Comparison of ENCODE assay signal across 13 mouse cellular contexts in genomic region chr19:14246973-14247614, GRCm38 (mm10).
A peak's percentile ranks its signal among the peaks of the same experiment; 100 is the strongest.
DNase-seq lines count a peak whose midpoint lies in the region; ATAC-seq lines count a peak whose summit lies in the region.
"Had no signal": no experiment of that assay in that cellular context is flagged by ENCODE, and none has a peak within 500 bp of the region (broad histone marks: within the 10 kb centered on the region; RNA-seq: fewer than 3 reads in every experiment).

No protein-coding gene starts in this region.

- no peaks in the 10 kb centered on the region for H3K9me3 ChIP-seq in embryonic facial prominence, embryonic 14.5 days (ENCODE audit: control insufficient read depth, low read length)
- no peaks in the 10 kb centered on the region for H3K9me3 ChIP-seq in embryonic facial prominence, embryonic 10.5 days
- H3K9me3 ChIP-seq in megakaryocyte, embryonic 14.5 days, result no peaks in the 10 kb centered on the region
- H3K9me3 ChIP-seq in forebrain, embryonic 15.5 days, result no peaks in the 10 kb centered on the region
- H3K9me3 ChIP-seq in midbrain, embryonic 16.5 days (replicated peaks; ENCODE audit: control insufficient read depth, low read length, poor library complexity, severe bottlenecking), result no peaks in the 10 kb centered on the region
- H3K9me3 ChIP-seq: liver, embryonic 13.5 days had no signal

- H3K27me3 ChIP-seq in embryonic facial prominence, embryonic 14.5 days (replicated peaks; ENCODE audit: control insufficient read depth, insufficient read depth, low read length), result no peaks in the 10 kb centered on the region; the same call in 1 of the 2 replicates
- peaks cover 22% of the 10 kb centered on the region for H3K27me3 ChIP-seq in embryonic facial prominence, embryonic 10.5 days (replicated peaks; ENCODE audit: low read depth, poor library complexity, severe bottlenecking)
- peaks cover 1% of the 10 kb centered on the region for H3K27me3 ChIP-seq in megakaryocyte, embryonic 14.5 days (replicated peaks)
- H3K27me3 ChIP-seq in forebrain, embryonic 15.5 days, result peaks cover 33% of the 10 kb centered on the region
- no peaks in the 10 kb centered on the region for H3K27me3 ChIP-seq in midbrain, embryonic 16.5 days (ENCODE audit: control insufficient read depth, insufficient read depth, low read depth, low read length)
- H3K27me3 ChIP-seq: liver, embryonic 13.5 days had no signal

- H3K36me3 ChIP-seq in embryonic facial prominence, embryonic 14.5 days (ENCODE audit: control insufficient read depth, insufficient read depth, low read length), result no peaks in the 10 kb centered on the region
- no peaks in the 10 kb centered on the region for H3K36me3 ChIP-seq in embryonic facial prominence, embryonic 10.5 days (replicated peaks)
- no peaks in the 10 kb centered on the region for H3K36me3 ChIP-seq in megakaryocyte, embryonic 14.5 days (replicated peaks; ENCODE audit: low read length)
- no peaks in the 10 kb centered on the region for H3K36me3 ChIP-seq in forebrain, embryonic 15.5 days
- no peaks in the 10 kb centered on the region for H3K36me3 ChIP-seq in midbrain, embryonic 16.5 days (ENCODE audit: control insufficient read depth, insufficient read depth, low read length)
- H3K36me3 ChIP-seq: liver, embryonic 13.5 days had no signal

- DNase-seq in embryonic facial prominence, embryonic 14.5 days (ENCODE audit: low spot score), result peak; percentile 13
- no peak for DNase-seq in embryonic facial prominence, embryonic 10.5 days (ENCODE audit: low spot score)
- no peak for DNase-seq in layer of hippocampus, postnatal 36 days
- no peak for DNase-seq in embryo, embryonic 11 days
- DNase-seq: adrenal gland, postnatal 25 days; heart, adult 11 months; liver, embryonic 13.5 days had no signal

- no peak overlapping the region for H3K4me3 ChIP-seq in embryonic facial prominence, embryonic 14.5 days (ENCODE audit: low read depth, low read length)
- no peak overlapping the region for H3K4me3 ChIP-seq in embryonic facial prominence, embryonic 10.5 days
- peak overlapping the region; percentile 10 for H3K4me3 ChIP-seq in megakaryocyte, embryonic 14.5 days (replicated peaks)
- H3K4me3 ChIP-seq in forebrain, embryonic 15.5 days, result no peak overlapping the region
- no peak overlapping the region for H3K4me3 ChIP-seq in midbrain, embryonic 16.5 days (ENCODE audit: low read depth, low read length)
- H3K4me3 ChIP-seq: liver, embryonic 13.5 days had no signal

- no peak overlapping the region for H3K9ac ChIP-seq in embryonic facial prominence, embryonic 14.5 days (ENCODE audit: low read depth, low read length)
- no peak overlapping the region for H3K9ac ChIP-seq in forebrain, embryonic 15.5 days (replicated peaks)
- H3K9ac ChIP-seq in midbrain, embryonic 16.5 days (ENCODE audit: low read depth, low read length), result no peak overlapping the region
- H3K9ac ChIP-seq: liver, embryonic 13.5 days had no signal

- H3K27ac ChIP-seq in embryonic facial prominence, embryonic 14.5 days (replicated peaks; ENCODE audit: low read depth, low read length), result no peak overlapping the region
- H3K27ac ChIP-seq in embryonic facial prominence, embryonic 10.5 days (replicated peaks), result no peak overlapping the region
- peak overlapping the region; percentile 53 for H3K27ac ChIP-seq in forebrain, embryonic 15.5 days (replicated peaks)
- H3K27ac ChIP-seq in midbrain, embryonic 16.5 days (ENCODE audit: low read length), result peak overlapping the region; percentile 42; the same call in 1 of the 2 replicates
- H3K27ac ChIP-seq: liver, embryonic 13.5 days had no signal

- ATAC-seq in embryonic facial prominence, embryonic 14.5 days (ENCODE audit: low read depth), result no peak
- no peak for ATAC-seq in megakaryocyte, adult 5-6 weeks (ENCODE audit: poor library complexity, severe bottlenecking)
- ATAC-seq in forebrain, embryonic 15.5 days (replicated peaks), result peak; percentile 73
- ATAC-seq in midbrain, embryonic 16.5 days, result peak; percentile 52
- ATAC-seq: activated CD4-positive, CD25-positive, alpha-beta regulatory T cell, adult 4 months; lung, postnatal 0 days had no signal

- 72% methylated on average over 6 of the region's 6 CpGs for WGBS in embryonic facial prominence, embryonic 14.5 days
- 71% methylated on average over 6 of the region's 6 CpGs for WGBS in embryonic facial prominence, embryonic 10.5 days
- 22% methylated on average over 6 of the region's 6 CpGs for WGBS in forebrain, embryonic 15.5 days
- WGBS in midbrain, embryonic 16.5 days, result 23% methylated on average over 6 of the region's 6 CpGs

- no peak overlapping the region for H3K4me2 ChIP-seq in embryonic facial prominence, embryonic 14.5 days (ENCODE audit: low read depth, low read length)
- no peak overlapping the region for H3K4me2 ChIP-seq in forebrain, embryonic 15.5 days (replicated peaks)
- no peak overlapping the region for H3K4me2 ChIP-seq in midbrain, embryonic 16.5 days (ENCODE audit: low read length)
- H3K4me2 ChIP-seq: liver, embryonic 13.5 days had no signal

- peaks cover 7% of the 10 kb centered on the region; the same call in 1 of the 2 replicates for H3K4me1 ChIP-seq in embryonic facial prominence, embryonic 14.5 days (ENCODE audit: control insufficient read depth, insufficient read depth, low read length)
- peaks cover 13% of the 10 kb centered on the region for H3K4me1 ChIP-seq in embryonic facial prominence, embryonic 10.5 days
- peaks cover 39% of the 10 kb centered on the region for H3K4me1 ChIP-seq in megakaryocyte, embryonic 14.5 days
- H3K4me1 ChIP-seq in forebrain, embryonic 15.5 days, result peaks cover 18% of the 10 kb centered on the region
- peaks cover 13% of the 10 kb centered on the region for H3K4me1 ChIP-seq in midbrain, embryonic 16.5 days (ENCODE audit: control insufficient read depth, insufficient read depth, low read length)
- H3K4me1 ChIP-seq: liver, embryonic 13.5 days had no signal

Comparison
In these comparisons a context has a peak if more than half of its experiments do, and no peak if none do; other contexts are left out.
1. ATAC-seq: peak in forebrain, embryonic 15.5 days (single experiment) and midbrain, embryonic 16.5 days (single experiment); none in embryonic facial prominence, embryonic 14.5 days (single experiment) and megakaryocyte, adult 5-6 weeks (single experiment).
2. H3K27ac ChIP-seq: peak in forebrain, embryonic 15.5 days (single experiment) and midbrain, embryonic 16.5 days (single experiment); none in embryonic facial prominence, embryonic 14.5 days (single experiment) and embryonic facial prominence, embryonic 10.5 days (single experiment).